Mouse (Mus musculus) intestine, postnatal 0 days (tissue): ENCODE results near the gene Zic2. TPM values are rescaled to one million over a fixed set of nuclear protein-coding genes. Genes with fewer than 3 reads are reported as not detected.

Experiments
- ATAC-seq: fragments of 200-750 bp; cut with Nextera tagmentation; 2 replicates; pipeline ENCODE4 v1.8.0; 2017; ENCODE audit warnings: mild to moderate bottlenecking, moderate TSS enrichment, moderate library complexity
- H3K27ac ChIP-seq: fragments of 300-500 bp; sonication (generic); 2 replicates; pipeline ENCODE4 v1.5.1; 2014; ENCODE audit warnings: mild to moderate bottlenecking, low read depth, low read length, moderate library complexity
- H3K27me3 ChIP-seq: fragments of 300-500 bp; sonication (generic); replicated peaks from 2 replicates; pipeline ENCODE4 v1.6.1; 2014; ENCODE audit warnings: low read length, mixed read lengths; ENCODE audit not compliant: control insufficient read depth, insufficient read depth
- H3K36me3 ChIP-seq: fragments of 300-500 bp; sonication (generic); 2 replicates; pipeline ENCODE4 v1.6.1; 2014; ENCODE audit warnings: mild to moderate bottlenecking, moderate library complexity; ENCODE audit not compliant: control insufficient read depth, insufficient read depth
- H3K4me1 ChIP-seq: fragments of 300-500 bp; sonication (generic); replicated peaks from 2 replicates; pipeline ENCODE4 v1.6.1; 2014; ENCODE audit warnings: antibody characterized with exemption, low read length, mixed read lengths; ENCODE audit not compliant: control insufficient read depth, insufficient read depth
- H3K4me2 ChIP-seq: fragments of 300-500 bp; sonication (generic); replicated peaks from 2 replicates; pipeline ENCODE4 v1.6.1; 2014; ENCODE audit warnings: low read depth, mild to moderate bottlenecking, moderate library complexity
- H3K4me3 ChIP-seq: fragments of 300-500 bp; sonication (generic); 2 replicates; pipeline ENCODE4 v1.5.1; 2014; ENCODE audit warnings: low read depth, low read length
- H3K9ac ChIP-seq: fragments of 300-500 bp; sonication (generic); 2 replicates; pipeline ENCODE4 v1.6.1; 2014; ENCODE audit warnings: mild to moderate bottlenecking, low read depth, low read length
- H3K9me3 ChIP-seq: fragments of 300-500 bp; sonication (generic); 2 replicates; pipeline ENCODE4 v1.6.1; 2016; ENCODE audit warnings: mixed run types; ENCODE audit not compliant: control insufficient read depth
- CTCF ChIP-seq: sonication (generic); IDR thresholded peaks from 2 replicates; pipeline ENCODE4 v1.5.1; 2016; ENCODE audit warnings: low read depth, mild to moderate bottlenecking, control low read depth, antibody characterized with exemption, moderate library complexity
- WGBS: fragments of 180-500 bp; shearing (Covaris S2); extraction: QIAGEN DNeasy Blood & Tissue Kit; methylation state at CpG from one replicate; pipeline ENCODE4 v1.1.7; 2014; 5-methylcytosine and 5-hydroxymethylcytosine counted together
- polyA plus RNA-seq: library from polyadenylated mRNA; unstranded; fragments of >200 nt; fragmentation: Nextera tagmentation; extraction: Ambion mirVana; gene quantifications from 2 replicates; pipeline ENCODE4 v1.2.1, GENCODE M21; 2015

The Zic2 gene
- not detected in 2 replicates for polyA plus RNA-seq

GRCm38 (mm10) chr14:122474891-122475556 is at the start of gene Zic2:
Zic2 (plus strand) TSS chr14:122475435.
- Histone ChIP-seq H3K9ac (no peak within 1 kb of the TSS), H3K4me3 (peak within 1 kb of the TSS; percentile 43), H3K36me3 (no peaks in the 10 kb centered on the region), H3K4me1 (no peaks in the 10 kb centered on the region), H3K27ac (no peak within 1 kb of the TSS), H3K4me2 (peak within 1 kb of the TSS; percentile 66), H3K9me3 (no peaks in the 10 kb centered on the region), H3K27me3 (peaks cover 99% of the 10 kb centered on the region)
- WGBS = 2% methylated on average over 37 of the region's 73 CpGs
- ATAC-seq = peak; percentile 35; the same call in 1 of the 2 replicates
- no peak for TF ChIP-seq CTCF

GRCm38 (mm10) chr14:122426529-122427203 is 48.6 kb upstream of the Zic2 start:
- TF ChIP-seq CTCF = no peak

GRCm38 (mm10) chr14:122427204-122427560 is 48.1 kb upstream of the Zic2 start:
- no peak overlapping the region for H3K4me2 ChIP-seq
- H3K4me1 ChIP-seq = no peaks in the 10 kb centered on the region
- 0 out of 2 replicates have a peak, but pooled peaks cover under 1% of the 10 kb centered on the region for H3K27me3 ChIP-seq
- no peak for TF ChIP-seq CTCF
- WGBS = 50% methylated on average over 8 of the region's 8 CpGs
- no peak for ATAC-seq
- no peaks in the 10 kb centered on the region for H3K9me3 ChIP-seq
- H3K4me3 ChIP-seq = no peak overlapping the region
- H3K36me3 ChIP-seq = no peaks in the 10 kb centered on the region
- no peak overlapping the region for H3K27ac ChIP-seq
- no peak overlapping the region for H3K9ac ChIP-seq

More at GRCm38 (mm10) chr14:122426529-122427203, 48.6 kb upstream of the Zic2 start:
- Histone ChIP-seq H3K36me3 (no peaks in the 10 kb centered on the region), H3K9me3 (no peaks in the 10 kb centered on the region), H3K9ac (no peak overlapping the region), H3K27me3 (no peaks in the 10 kb centered on the region), H3K4me1 (no peaks in the 10 kb centered on the region), H3K4me3 (no peak overlapping the region), H3K4me2 (no peak overlapping the region), H3K27ac (no peak overlapping the region)
- ATAC-seq = no peak
- 48% methylated on average over 10 of the region's 10 CpGs for WGBS

GRCm38 (mm10) chr14:122427654-122428053 is 47.6 kb upstream of the Zic2 start:
- H3K4me2 ChIP-seq = no peak overlapping the region
- H3K4me1 ChIP-seq = no peaks in the 10 kb centered on the region
- H3K36me3 ChIP-seq = no peaks in the 10 kb centered on the region
- ATAC-seq = no peak
- WGBS = 75% methylated on average over 3 of the region's 3 CpGs
- H3K9ac ChIP-seq = no peak overlapping the region
- TF ChIP-seq CTCF = no peak
- H3K9me3 ChIP-seq = no peaks in the 10 kb centered on the region
- 0 out of 2 replicates have a peak, but pooled peaks cover 3% of the 10 kb centered on the region for H3K27me3 ChIP-seq
- H3K4me3 ChIP-seq = no peak overlapping the region
- no peak overlapping the region for H3K27ac ChIP-seq

GRCm38 (mm10) chr14:122432558-122432957 is 42.7 kb upstream of the Zic2 start:
- no peak overlapping the region for H3K4me3 ChIP-seq
- H3K9me3 ChIP-seq = no peaks in the 10 kb centered on the region
- no peak overlapping the region for H3K27ac ChIP-seq
- WGBS = 42% methylated on average over 3 of the region's 3 CpGs
- no peak for TF ChIP-seq CTCF
- H3K27me3 ChIP-seq = 0 out of 2 replicates have a peak, but pooled peaks cover 3% of the 10 kb centered on the region
- no peak overlapping the region for H3K9ac ChIP-seq
- no peak for ATAC-seq
- no peaks in the 10 kb centered on the region for H3K4me1 ChIP-seq
- no peak overlapping the region for H3K4me2 ChIP-seq
- no peaks in the 10 kb centered on the region for H3K36me3 ChIP-seq

GRCm38 (mm10) chr14:122434039-122434438 is 41.2 kb upstream of the Zic2 start:
- H3K4me1 ChIP-seq = no peaks in the 10 kb centered on the region
- no peak for ATAC-seq

More at GRCm38 (mm10) chr14:122434039-122434438, 41.2 kb upstream of the Zic2 start:
- TF ChIP-seq CTCF = no peak
- WGBS = 89% methylated on average over 10 of the region's 10 CpGs
- no peak overlapping the region for H3K4me3 ChIP-seq
- H3K36me3 ChIP-seq = no peaks in the 10 kb centered on the region
- no peak overlapping the region for H3K27ac ChIP-seq
- 0 out of 2 replicates have a peak, but pooled peaks cover 3% of the 10 kb centered on the region for H3K27me3 ChIP-seq
- no peaks in the 10 kb centered on the region for H3K9me3 ChIP-seq
- H3K9ac ChIP-seq = no peak overlapping the region
- no peak overlapping the region for H3K4me2 ChIP-seq
